Mouse (Mus musculus): ENCODE results near the gene Fancc. TPM values are rescaled to one million over a fixed set of nuclear protein-coding genes. Genes with fewer than 3 reads are reported as not detected.

The Fancc gene
- polyA plus RNA-seq, 1 experiment = 18.4 TPM

DNA sequence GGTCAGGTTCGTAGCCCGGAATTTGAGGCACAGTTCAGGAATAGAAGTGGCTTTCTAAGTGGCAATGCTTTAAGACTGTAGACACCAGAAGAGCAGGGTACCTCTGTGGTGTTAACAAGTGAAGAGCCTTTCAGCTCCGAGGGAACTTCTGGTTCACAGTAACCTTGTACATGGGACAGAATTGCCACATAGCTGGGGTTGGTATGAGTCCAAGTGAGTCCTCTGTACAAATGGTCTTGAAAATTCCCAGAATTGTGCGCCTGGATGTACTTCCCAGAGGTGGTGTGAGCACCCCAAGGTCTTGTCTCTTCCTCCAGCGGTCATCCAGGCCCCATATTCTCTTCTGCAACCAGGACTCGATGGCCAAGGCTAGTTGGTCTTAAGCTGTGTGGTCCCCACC is 206.1 kb downstream of the Fancc start:
- Histone ChIP-seq H3K27me3 (ENCODE audit: control insufficient read depth, insufficient read depth, low read length) (no peaks in the 10 kb centered on the region), H3K4me1 (ENCODE audit: control insufficient read depth, insufficient read depth, low read length) (peaks cover 51% of the 10 kb centered on the region), H3K4me3 (replicated peaks; ENCODE audit: insufficient read depth, low read depth, low read length) (no peak overlapping the region), H3K27ac (ENCODE audit: insufficient read depth, low read length) (no peak overlapping the region)
- DNase-seq = peak in 1 of 2 experiments; percentile 15
- WGBS = 96% methylated on average over 6 of the region's 6 CpGs
- TF ChIP-seq POLR2A (IDR thresholded peaks at IDR 0.05; ENCODE audit: borderline replicate concordance, insufficient read depth, low read length) = no peak
- TF ChIP-seq CTCF (IDR thresholded peaks at IDR 0.05; ENCODE audit: borderline replicate concordance, insufficient read depth, low read depth, low read length) = no peak

DNA sequence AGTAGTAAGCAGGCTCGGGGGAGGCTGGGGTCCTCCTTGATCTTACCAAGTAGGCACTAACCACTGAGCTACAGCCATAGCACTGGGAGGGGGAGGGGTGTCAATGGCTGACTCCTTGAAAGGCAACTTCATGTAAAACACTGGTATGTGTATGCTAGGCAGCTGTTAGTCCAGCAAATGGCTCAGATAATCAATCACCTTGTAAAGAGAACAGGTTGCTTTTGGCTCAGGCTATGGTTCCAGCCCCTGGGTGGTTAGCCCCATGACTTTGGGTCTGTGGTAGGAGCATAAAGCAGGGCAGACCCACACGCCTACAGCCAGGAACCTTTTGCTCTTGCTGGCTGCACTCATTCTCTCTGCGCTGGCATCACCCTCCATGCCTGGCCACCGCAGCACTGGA is 207.0 kb downstream of the Fancc start:
- DNase-seq = no peak
- WGBS = 90% methylated on average over 4 of the region's 4 CpGs
- H3K27me3 ChIP-seq (ENCODE audit: control insufficient read depth, insufficient read depth, low read length) = no peaks in the 10 kb centered on the region
- TF ChIP-seq CTCF (IDR thresholded peaks at IDR 0.05; ENCODE audit: borderline replicate concordance, insufficient read depth, low read depth, low read length) = no peak
- no peak for TF ChIP-seq POLR2A (IDR thresholded peaks at IDR 0.05; ENCODE audit: borderline replicate concordance, insufficient read depth, low read length)
- no peak overlapping the region for H3K27ac ChIP-seq (ENCODE audit: insufficient read depth, low read length)
- H3K4me1 ChIP-seq (ENCODE audit: control insufficient read depth, insufficient read depth, low read length) = peaks cover 57% of the 10 kb centered on the region
- no peak overlapping the region for H3K4me3 ChIP-seq (replicated peaks; ENCODE audit: insufficient read depth, low read depth, low read length)

DNA sequence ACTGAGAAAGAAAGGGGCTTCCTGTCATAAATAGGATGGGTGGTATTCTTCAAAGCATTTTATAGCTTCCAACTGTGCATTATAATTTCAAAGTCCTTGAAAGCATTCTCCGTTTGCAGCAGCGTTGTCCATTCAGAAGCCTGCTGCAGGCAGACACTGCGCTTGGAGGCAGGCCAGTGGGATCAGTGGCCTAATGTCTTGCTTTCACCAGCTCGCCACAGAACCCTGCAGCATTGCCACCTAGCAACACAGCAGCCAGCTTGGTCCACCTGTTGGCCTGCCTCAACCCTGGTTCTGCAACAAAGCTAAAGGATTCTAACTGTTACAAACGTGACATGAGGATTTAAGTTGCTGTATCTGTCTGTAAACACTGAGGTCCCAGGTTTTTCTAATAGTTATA is 207.4 kb downstream of the Fancc start:
- TF ChIP-seq CTCF (IDR thresholded peaks at IDR 0.05; ENCODE audit: borderline replicate concordance, insufficient read depth, low read depth, low read length) (no peak), POLR2A (IDR thresholded peaks at IDR 0.05; ENCODE audit: borderline replicate concordance, insufficient read depth, low read length) (no peak)
- DNase-seq = peak in 1 of 2 experiments; percentile 47
- Histone ChIP-seq H3K27me3 (ENCODE audit: control insufficient read depth, insufficient read depth, low read length) (no peaks in the 10 kb centered on the region), H3K27ac (ENCODE audit: insufficient read depth, low read length) (no peak overlapping the region), H3K4me1 (ENCODE audit: control insufficient read depth, insufficient read depth, low read length) (peaks cover 53% of the 10 kb centered on the region), H3K4me3 (replicated peaks; ENCODE audit: insufficient read depth, low read depth, low read length) (no peak overlapping the region)
- 38% methylated on average over 5 of the region's 5 CpGs for WGBS

DNA sequence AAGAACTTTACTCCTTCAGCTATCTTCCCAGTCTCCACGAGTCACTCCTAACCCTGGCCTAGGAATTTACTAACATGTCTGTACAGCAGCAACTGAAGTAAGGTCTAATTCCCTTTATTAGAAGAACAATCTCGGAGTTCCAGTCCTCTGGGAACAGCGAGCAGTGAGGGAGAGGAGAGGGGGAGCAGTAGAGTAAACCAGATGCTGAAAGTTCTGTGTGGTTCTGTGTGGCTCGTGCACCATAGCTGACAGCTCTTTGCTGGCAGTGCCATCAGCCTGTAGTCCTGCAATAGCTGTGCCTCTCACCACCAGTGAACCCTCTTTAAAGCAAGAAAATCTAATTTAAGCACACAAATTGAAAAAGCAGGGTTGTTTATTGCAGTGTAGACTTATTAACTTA is 207.9 kb downstream of the Fancc start:
- Histone ChIP-seq H3K4me1 (ENCODE audit: control insufficient read depth, insufficient read depth, low read length) (peaks cover 49% of the 10 kb centered on the region), H3K27ac (ENCODE audit: insufficient read depth, low read length) (no peak overlapping the region), H3K27me3 (ENCODE audit: control insufficient read depth, insufficient read depth, low read length) (no peaks in the 10 kb centered on the region), H3K4me3 (replicated peaks; ENCODE audit: insufficient read depth, low read depth, low read length) (no peak overlapping the region)
- 61% methylated on average over 4 of the region's 4 CpGs for WGBS
- no peak for DNase-seq
- no peak for TF ChIP-seq CTCF (IDR thresholded peaks at IDR 0.05; ENCODE audit: borderline replicate concordance, insufficient read depth, low read depth, low read length)
- no peak for TF ChIP-seq POLR2A (IDR thresholded peaks at IDR 0.05; ENCODE audit: borderline replicate concordance, insufficient read depth, low read length)

DNA sequence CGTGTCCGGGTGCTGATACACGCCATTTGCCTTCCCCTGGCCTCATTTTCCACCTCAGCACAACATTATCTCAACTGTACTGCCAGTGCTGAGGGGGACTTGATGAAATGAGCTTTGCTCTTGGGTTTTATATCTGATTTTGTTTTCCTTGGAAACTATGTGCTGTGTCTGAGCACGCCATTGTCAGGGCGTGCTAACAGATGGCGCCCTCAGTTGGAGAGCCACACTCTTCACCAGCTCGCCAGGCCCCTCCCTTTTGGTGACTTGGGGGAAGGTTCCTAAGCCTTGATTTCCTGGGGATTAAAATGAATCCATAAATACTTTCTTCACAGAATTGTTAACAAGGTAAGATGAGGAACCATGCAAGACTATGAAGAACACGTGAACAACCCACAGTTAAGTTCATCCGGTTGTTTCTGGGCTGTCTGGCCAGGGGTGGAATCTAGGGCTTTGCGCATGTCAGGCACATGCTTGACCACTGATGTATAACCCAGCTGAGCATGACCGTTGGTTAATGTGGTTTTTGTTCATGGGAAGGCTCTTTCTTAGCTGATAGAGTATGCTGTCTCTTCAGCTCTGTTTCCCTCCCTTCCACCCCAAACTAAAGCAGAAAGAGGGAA is 210.5 kb downstream of the Fancc start:
- 29% methylated on average over 11 of the region's 11 CpGs for WGBS
- Histone ChIP-seq H3K4me3 (replicated peaks; ENCODE audit: insufficient read depth, low read depth, low read length) (no peak overlapping the region), H3K4me1 (ENCODE audit: control insufficient read depth, insufficient read depth, low read length) (peaks cover 44% of the 10 kb centered on the region), H3K27me3 (ENCODE audit: control insufficient read depth, insufficient read depth, low read length) (no peaks in the 10 kb centered on the region), H3K27ac (ENCODE audit: insufficient read depth, low read length) (peak overlapping the region; percentile 85)
- TF ChIP-seq CTCF (IDR thresholded peaks at IDR 0.05; ENCODE audit: borderline replicate concordance, insufficient read depth, low read depth, low read length) (no peak), POLR2A (IDR thresholded peaks at IDR 0.05; ENCODE audit: borderline replicate concordance, insufficient read depth, low read length) (no peak)
- DNase-seq = peak; percentile 76 to 81

DNA sequence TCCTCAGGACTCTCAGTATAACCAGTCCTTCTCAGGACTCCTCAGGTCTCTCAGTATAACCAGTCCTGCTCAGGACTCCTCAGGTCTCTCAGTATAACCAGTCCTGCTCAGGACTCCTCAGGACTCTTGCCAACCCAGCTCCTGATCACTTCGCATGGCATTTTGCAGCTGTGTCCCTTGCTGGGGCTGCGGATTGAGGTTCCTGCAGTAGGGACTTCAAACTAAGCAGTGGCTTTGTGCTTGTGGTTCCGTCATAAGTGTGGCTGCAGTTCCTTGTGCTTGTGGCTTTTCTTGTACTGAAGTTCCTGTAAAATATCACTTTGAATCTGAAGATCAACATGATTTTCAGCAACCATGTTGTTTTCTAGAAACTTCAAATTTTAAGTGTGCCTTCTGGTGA is 212.3 kb downstream of the Fancc start:
- no peak for TF ChIP-seq CTCF (IDR thresholded peaks at IDR 0.05; ENCODE audit: borderline replicate concordance, insufficient read depth, low read depth, low read length)
- TF ChIP-seq POLR2A (IDR thresholded peaks at IDR 0.05; ENCODE audit: borderline replicate concordance, insufficient read depth, low read length) = no peak
- Histone ChIP-seq H3K27me3 (ENCODE audit: control insufficient read depth, insufficient read depth, low read length) (no peaks in the 10 kb centered on the region), H3K27ac (ENCODE audit: insufficient read depth, low read length) (no peak overlapping the region), H3K4me3 (replicated peaks; ENCODE audit: insufficient read depth, low read depth, low read length) (no peak overlapping the region), H3K4me1 (ENCODE audit: control insufficient read depth, insufficient read depth, low read length) (peaks cover 40% of the 10 kb centered on the region)
- no peak for DNase-seq
- 85% methylated on average over 3 of the region's 3 CpGs for WGBS

DNA sequence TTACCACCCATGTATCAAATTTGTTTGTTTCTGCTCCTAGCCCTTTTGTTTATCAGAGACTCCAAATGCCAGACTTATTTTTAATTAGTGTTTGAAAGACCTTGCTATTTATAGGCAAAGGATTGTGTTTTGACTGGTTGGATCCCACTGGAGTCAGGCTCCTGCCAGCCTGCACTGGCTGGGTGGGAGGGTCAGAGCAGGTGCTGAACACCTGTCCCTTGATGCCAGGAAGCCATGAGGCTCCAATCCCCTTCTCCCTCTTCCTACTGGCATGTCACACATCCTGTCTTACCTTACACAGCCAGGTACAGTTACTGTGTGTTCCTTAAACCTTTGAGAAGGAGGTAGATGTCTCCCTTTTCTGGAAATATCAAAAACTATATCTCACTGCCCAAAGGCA is 213.8 kb downstream of the Fancc start:
- Histone ChIP-seq H3K4me3 (replicated peaks; ENCODE audit: insufficient read depth, low read depth, low read length) (no peak overlapping the region), H3K4me1 (ENCODE audit: control insufficient read depth, insufficient read depth, low read length) (peaks cover 42% of the 10 kb centered on the region), H3K27me3 (ENCODE audit: control insufficient read depth, insufficient read depth, low read length) (no peaks in the 10 kb centered on the region), H3K27ac (ENCODE audit: insufficient read depth, low read length) (no peak overlapping the region)
- no peak for TF ChIP-seq CTCF (IDR thresholded peaks at IDR 0.05; ENCODE audit: borderline replicate concordance, insufficient read depth, low read depth, low read length)
- TF ChIP-seq POLR2A (IDR thresholded peaks at IDR 0.05; ENCODE audit: borderline replicate concordance, insufficient read depth, low read length) = no peak
- no peak for DNase-seq

DNA sequence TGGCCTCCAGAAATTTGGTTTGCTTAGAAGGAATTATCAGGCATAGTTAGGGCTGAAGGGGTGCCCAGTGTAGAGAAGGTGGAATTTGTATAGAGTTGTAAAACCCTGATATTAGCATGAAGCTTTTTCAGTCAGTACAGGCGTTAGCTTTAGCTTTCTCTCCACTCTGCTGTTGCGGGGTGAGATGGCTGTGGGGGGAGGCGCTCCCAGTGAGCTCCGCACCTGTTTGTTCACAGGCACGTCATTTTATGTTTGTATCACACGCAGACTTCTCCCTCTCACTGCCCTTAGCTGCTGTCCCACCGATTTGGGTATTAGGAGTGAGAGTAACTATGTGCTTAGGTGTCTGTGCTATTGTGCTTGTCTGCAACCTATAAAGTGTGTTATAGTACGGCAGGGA is 215.9 kb downstream of the Fancc start:
- no peak for TF ChIP-seq POLR2A (IDR thresholded peaks at IDR 0.05; ENCODE audit: borderline replicate concordance, insufficient read depth, low read length)
- no peak for TF ChIP-seq CTCF (IDR thresholded peaks at IDR 0.05; ENCODE audit: borderline replicate concordance, insufficient read depth, low read depth, low read length)
- Histone ChIP-seq H3K27ac (ENCODE audit: insufficient read depth, low read length) (no peak overlapping the region), H3K27me3 (ENCODE audit: control insufficient read depth, insufficient read depth, low read length) (no peaks in the 10 kb centered on the region), H3K4me1 (ENCODE audit: control insufficient read depth, insufficient read depth, low read length) (peaks cover 30% of the 10 kb centered on the region), H3K4me3 (replicated peaks; ENCODE audit: insufficient read depth, low read depth, low read length) (no peak overlapping the region)
- DNase-seq = no peak
- WGBS = 76% methylated on average over 8 of the region's 8 CpGs
